Mouse (Mus musculus) small intestine, adult 2 months (tissue): ENCODE measurements at regions not wholly inside any gene's neighbourhood (a gene's known extent, or its start where the extent isn't known, plus 50 kb on each side); places are given as distances from the start of the nearest gene placed in this dataset.

Source experiments
- CTCF ChIP-seq: fragments of 200-500 bp; IDR thresholded peaks from 2 replicates; pipeline ENCODE4 v1.5.1; 2012; ENCODE audit warnings: low read depth, mild to moderate bottlenecking, control low read depth, inconsistent platforms, low read length, moderate library complexity, mixed read lengths; ENCODE audit not compliant: insufficient replicate concordance, insufficient read length; ENCODE audit errors: extremely low read depth
- POLR2A ChIP-seq: fragments of 200-500 bp; IDR thresholded peaks from 2 replicates; pipeline ENCODE4 v1.6.1; 2012; ENCODE audit warnings: low read depth, mild to moderate bottlenecking, control low read depth, inconsistent platforms, low read length, moderate library complexity

DNA sequence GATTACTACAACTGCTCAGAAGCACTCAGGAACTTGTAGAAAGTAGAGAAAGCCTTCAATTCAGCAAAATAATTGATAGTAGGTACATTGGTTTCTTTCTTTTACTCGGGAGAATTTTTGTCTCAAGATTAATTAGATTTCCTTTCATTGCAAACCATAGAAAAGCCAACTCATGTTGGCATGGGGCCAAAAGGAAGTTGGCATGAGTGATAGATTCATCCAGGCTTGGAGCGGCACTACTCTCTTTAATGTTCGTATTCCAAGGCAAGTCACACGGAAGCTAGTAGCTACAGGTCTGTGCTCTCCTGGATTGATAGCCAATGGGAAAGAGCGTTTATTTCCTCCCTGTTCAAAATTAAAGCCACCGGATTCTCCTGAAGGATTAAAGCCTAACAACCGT lies 580.6 kb upstream of the A1bg start:
- no peak for TF ChIP-seq CTCF
- no peak for TF ChIP-seq POLR2A
